Mouse (Mus musculus): ENCODE results near the gene Tet3.

The Tet3 gene

DNA sequence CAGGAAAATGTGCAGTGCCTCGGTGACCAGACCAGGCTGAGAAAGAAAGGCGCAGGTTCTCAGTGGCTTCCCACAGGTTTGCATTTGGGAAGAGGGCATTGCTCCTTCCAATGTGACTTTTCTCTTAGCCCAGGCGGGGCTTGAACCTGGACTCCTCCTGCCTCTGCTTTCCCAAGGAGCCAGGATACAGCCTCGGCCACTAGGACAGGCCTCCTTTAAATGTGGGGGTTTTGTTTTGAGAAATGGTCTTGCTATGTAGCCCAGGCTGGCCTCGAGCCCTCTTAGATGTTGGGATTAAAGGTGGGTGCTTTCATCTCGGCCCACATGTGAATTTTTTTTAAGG is 132.5 kb downstream of the Tet3 start:
- no peak for DNase-seq (ENCODE audit: low read depth, low spot score)

- DNase-seq (ENCODE audit: low read depth, low spot score), result peak; percentile 89
Measured at GRCm38 (mm10) chr6:83325525-83326393, 133.1 kb downstream of the Tet3 start, which contains the start of the genes Mthfd2 and Mob1a. Mthfd2 (minus strand) TSS chr6:83325908. Mob1a (plus strand) TSS chr6:83326016.

GRCm38 (mm10) chr6:83323652-83324419 is 135.0 kb downstream of the Tet3 start:
- no peak for DNase-seq (ENCODE audit: low read depth, low spot score)

DNA sequence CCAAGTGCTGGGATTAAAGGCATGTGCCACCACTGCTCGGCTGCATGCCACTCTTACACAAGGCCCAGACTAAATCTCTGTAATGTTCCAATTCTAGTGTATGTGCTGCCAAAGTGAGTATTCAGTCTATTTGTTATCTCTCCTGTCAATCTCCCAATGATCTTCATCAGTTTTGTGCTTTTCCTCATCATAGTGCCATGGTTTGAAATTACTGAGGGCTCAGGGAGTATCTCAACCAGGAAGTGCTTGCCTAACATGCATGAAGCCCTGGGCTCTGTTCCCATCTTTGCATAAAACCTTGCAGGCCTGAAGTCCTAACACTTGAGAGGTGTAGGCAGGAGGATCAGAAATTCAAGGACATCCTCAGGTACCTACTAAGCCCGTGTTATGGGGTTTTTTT is 136.1 kb downstream of the Tet3 start:
- no peak for DNase-seq (ENCODE audit: low read depth, low spot score)

DNA sequence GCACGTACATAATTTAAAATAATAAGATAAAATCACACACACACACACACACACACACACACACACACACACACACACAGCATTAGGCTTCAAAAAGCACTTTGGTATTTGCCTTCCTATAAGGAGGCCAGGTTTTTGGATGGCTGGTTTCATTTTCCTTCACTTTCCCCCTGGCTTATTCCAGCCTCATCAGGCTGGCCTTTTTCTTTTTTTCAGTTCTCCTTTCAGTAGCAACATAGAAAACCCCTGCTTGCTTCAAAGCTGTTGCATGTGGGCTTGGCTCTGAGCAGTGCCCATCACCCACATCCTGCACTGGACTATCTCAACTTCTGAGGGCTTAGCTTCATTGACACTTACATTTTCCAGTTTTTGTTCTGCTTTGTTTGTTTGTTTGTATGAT is 137.0 kb downstream of the Tet3 start:
- DNase-seq (ENCODE audit: low read depth, low spot score), result no peak

- DNase-seq (ENCODE audit: low read depth, low spot score), result peak; percentile 86
Measured at GRCm38 (mm10) chr6:83317108-83317741, 141.7 kb downstream of the Tet3 start.

DNA sequence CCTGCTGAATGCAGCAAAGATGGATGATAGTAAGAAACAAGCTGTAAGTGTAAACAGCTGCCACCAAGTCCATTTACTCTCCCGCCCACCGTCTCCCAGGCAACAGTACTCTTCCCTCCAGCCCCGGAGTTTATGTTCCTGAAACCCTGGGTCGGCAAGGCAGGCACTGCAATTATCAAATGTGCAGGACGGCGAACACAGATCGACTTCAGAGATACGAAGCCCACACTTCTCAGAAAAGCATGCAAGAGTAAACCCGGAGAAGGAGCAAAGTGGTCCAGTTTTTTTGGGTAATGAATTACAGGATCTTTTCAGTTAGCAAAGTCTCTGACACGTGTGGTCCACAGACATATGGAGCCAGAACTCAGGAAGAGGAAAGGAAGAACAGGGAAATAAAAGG is 142.9 kb downstream of the Tet3 start:
- no peak for DNase-seq (ENCODE audit: low read depth, low spot score)

DNA sequence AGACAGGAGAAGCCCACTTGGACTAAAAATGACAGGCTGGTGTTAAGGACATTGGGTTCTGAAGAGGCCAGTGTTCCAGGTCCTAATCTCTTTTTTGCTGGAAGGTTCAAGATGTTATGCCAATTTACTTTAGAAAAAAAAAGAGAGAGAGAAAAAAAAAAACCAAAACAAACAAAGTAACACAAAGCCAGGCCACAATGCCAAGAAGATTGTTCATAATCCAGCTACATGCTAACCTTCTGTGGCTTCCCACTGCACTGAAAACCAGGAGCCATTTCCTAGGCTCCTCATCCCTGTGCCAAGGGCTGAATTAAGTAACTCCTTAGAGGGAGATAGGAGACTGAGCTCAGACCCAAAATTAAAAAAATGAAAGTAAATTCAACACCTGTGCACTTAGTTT is 143.6 kb downstream of the Tet3 start:
- no peak for DNase-seq (ENCODE audit: low read depth, low spot score)

DNA sequence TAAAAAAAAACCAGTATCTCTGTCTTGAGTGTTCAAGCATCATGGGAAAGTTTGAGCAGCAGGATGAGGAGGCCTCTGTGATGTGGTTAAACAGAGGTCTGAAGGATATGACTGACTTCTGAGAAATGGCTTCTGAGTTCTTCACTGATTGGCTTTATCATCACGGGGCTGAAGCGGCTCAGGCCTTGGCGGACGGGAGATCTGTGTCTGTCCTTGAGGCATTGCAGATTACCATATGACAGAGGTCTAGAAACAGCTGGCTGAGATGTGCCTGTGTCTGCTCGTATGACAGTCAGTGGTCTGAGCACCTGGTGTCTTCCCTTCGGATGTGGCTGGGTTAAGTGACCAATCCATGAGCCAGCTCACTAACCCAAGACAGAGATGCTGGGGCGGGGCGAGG is 146.4 kb downstream of the Tet3 start:
- DNase-seq (ENCODE audit: low read depth, low spot score), result no peak
